12 mouse cellular contexts compared by ENCODE assay signal in genomic region chr4:119018573-119018972, GRCm38 (mm10). TPM values are rescaled to one million over a fixed set of nuclear protein-coding genes. Genes with fewer than 3 reads are reported as not detected.
DNase-seq lines count a peak whose midpoint lies in the region; ATAC-seq and TF ChIP-seq lines count a peak whose summit lies in the region.
"Had no signal": no experiment of that assay in that cellular context is flagged by ENCODE, and none has a peak within 500 bp of the region (broad histone marks: within the 10 kb centered on the region; RNA-seq: fewer than 3 reads in every experiment).

No protein-coding gene starts in this region.

- H3K9me3 ChIP-seq in forebrain, embryonic 10.5 days, result no peaks in the 10 kb centered on the region
- no peaks in the 10 kb centered on the region for H3K9me3 ChIP-seq in forebrain, embryonic 16.5 days (ENCODE audit: control insufficient read depth, low read length)
- H3K9me3 ChIP-seq in lung, embryonic 14.5 days (ENCODE audit: low read depth, low read length), result no peaks in the 10 kb centered on the region
- H3K9me3 ChIP-seq in limb, embryonic 12.5 days, result no peaks in the 10 kb centered on the region
- H3K9me3 ChIP-seq in stomach, embryonic 16.5 days (replicated peaks; ENCODE audit: control insufficient read depth, low read length), result no peaks in the 10 kb centered on the region
- no peaks in the 10 kb centered on the region for H3K9me3 ChIP-seq in hindbrain, embryonic 13.5 days

- TF ChIP-seq CTCF in lung, embryonic 14.5 days (IDR thresholded peaks at IDR 0.05; ENCODE audit: low read depth), result no peak

- H3K4me1 ChIP-seq in forebrain, embryonic 10.5 days, result peaks cover 58% of the 10 kb centered on the region
- H3K4me1 ChIP-seq in forebrain, embryonic 16.5 days (replicated peaks; ENCODE audit: control insufficient read depth, insufficient read depth, low read length), result peaks cover 15% of the 10 kb centered on the region
- H3K4me1 ChIP-seq in lung, embryonic 14.5 days (ENCODE audit: insufficient read depth), result peaks cover 26% of the 10 kb centered on the region
- peaks cover 22% of the 10 kb centered on the region for H3K4me1 ChIP-seq in limb, embryonic 12.5 days (replicated peaks)
- peaks cover 16% of the 10 kb centered on the region for H3K4me1 ChIP-seq in stomach, embryonic 16.5 days (ENCODE audit: control insufficient read depth, insufficient read depth, low read length)
- peaks cover 17% of the 10 kb centered on the region for H3K4me1 ChIP-seq in hindbrain, embryonic 13.5 days (replicated peaks)

- no peak for ATAC-seq in forebrain, embryonic 16.5 days
- no peak for ATAC-seq in lung, embryonic 14.5 days (ENCODE audit: insufficient read depth)
- no peak for ATAC-seq in limb, embryonic 12.5 days (ENCODE audit: insufficient number of reproducible peaks, insufficient read depth, low FRiP score, low TSS enrichment, low read depth)
- ATAC-seq in stomach, embryonic 16.5 days (ENCODE audit: insufficient read depth, low FRiP score), result 0 out of 2 replicates have a peak, but pooled peaks have one; percentile 18
- no peak for ATAC-seq in hindbrain, embryonic 13.5 days (ENCODE audit: low FRiP score)
- ATAC-seq: inflammation-experienced regulatory T-cells, adult 6 months had no signal

- H3K27ac ChIP-seq in forebrain, embryonic 10.5 days, result peak overlapping the region; percentile 80
- H3K27ac ChIP-seq in forebrain, embryonic 16.5 days (ENCODE audit: low read length), result no peak overlapping the region
- H3K27ac ChIP-seq in lung, embryonic 14.5 days (ENCODE audit: low read depth), result peak overlapping the region; percentile 67
- H3K27ac ChIP-seq in limb, embryonic 12.5 days, result peak overlapping the region; percentile 69; the same call in 1 of the 2 replicates
- H3K27ac ChIP-seq in stomach, embryonic 16.5 days (ENCODE audit: low read length), result peak overlapping the region; percentile 86
- H3K27ac ChIP-seq in hindbrain, embryonic 13.5 days, result no peak overlapping the region

- no peak for DNase-seq in forebrain, embryonic 10.5 days (ENCODE audit: extremely low spot score, low spot score)
- DNase-seq in lung, embryonic 14.5 days, result no peak
- DNase-seq in lung, postnatal 4 days, result no peak
- DNase-seq in left cerebral cortex, adult 18-20 months (ENCODE audit: low spot score in 2 of 2), result no peak
- DNase-seq: adrenal gland, postnatal 25 days had no signal

- H3K9ac ChIP-seq in forebrain, embryonic 16.5 days (replicated peaks; ENCODE audit: low read depth, low read length), result no peak overlapping the region
- H3K9ac ChIP-seq in lung, embryonic 14.5 days, result no peak overlapping the region; the same call in 1 of the 2 replicates
- no peak overlapping the region for H3K9ac ChIP-seq in limb, embryonic 12.5 days (replicated peaks)
- no peak overlapping the region for H3K9ac ChIP-seq in stomach, embryonic 16.5 days (ENCODE audit: low read length)
- H3K9ac ChIP-seq in hindbrain, embryonic 13.5 days, result no peak overlapping the region

- no peak overlapping the region for H3K4me2 ChIP-seq in forebrain, embryonic 16.5 days (ENCODE audit: low read length)
- H3K4me2 ChIP-seq in lung, embryonic 14.5 days, result no peak overlapping the region; the same call in 1 of the 2 replicates
- H3K4me2 ChIP-seq in limb, embryonic 12.5 days, result no peak overlapping the region
- H3K4me2 ChIP-seq in stomach, embryonic 16.5 days (ENCODE audit: low read depth, low read length), result 0 out of 2 replicates have a peak overlapping the region, but pooled peaks have one; percentile 38
- H3K4me2 ChIP-seq in hindbrain, embryonic 13.5 days, result no peak overlapping the region

- H3K36me3 ChIP-seq in forebrain, embryonic 10.5 days (replicated peaks), result no peaks in the 10 kb centered on the region
- H3K36me3 ChIP-seq in forebrain, embryonic 16.5 days (ENCODE audit: control insufficient read depth, insufficient read depth), result no peaks in the 10 kb centered on the region
- no peaks in the 10 kb centered on the region for H3K36me3 ChIP-seq in lung, embryonic 14.5 days (ENCODE audit: insufficient read depth)
- H3K36me3 ChIP-seq in limb, embryonic 12.5 days, result no peaks in the 10 kb centered on the region
- H3K36me3 ChIP-seq in stomach, embryonic 16.5 days (ENCODE audit: control insufficient read depth, insufficient read depth, low read length), result no peaks in the 10 kb centered on the region
- H3K36me3 ChIP-seq in hindbrain, embryonic 13.5 days, result no peaks in the 10 kb centered on the region

- no peak overlapping the region for H3K4me3 ChIP-seq in forebrain, embryonic 10.5 days
- H3K4me3 ChIP-seq in forebrain, embryonic 16.5 days (replicated peaks; ENCODE audit: low read length), result no peak overlapping the region
- no peak overlapping the region for H3K4me3 ChIP-seq in lung, embryonic 14.5 days (ENCODE audit: low read depth, low read length)
- no peak overlapping the region for H3K4me3 ChIP-seq in limb, embryonic 12.5 days (replicated peaks)
- no peak overlapping the region for H3K4me3 ChIP-seq in stomach, embryonic 16.5 days (replicated peaks; ENCODE audit: low read length)
- no peak overlapping the region for H3K4me3 ChIP-seq in hindbrain, embryonic 13.5 days

- WGBS in forebrain, embryonic 10.5 days, result 61% methylated on average over 6 of the region's 6 CpGs
- WGBS in forebrain, embryonic 16.5 days, result 69% methylated on average over 6 of the region's 6 CpGs
- WGBS in lung, embryonic 14.5 days, result 19% methylated on average over 6 of the region's 6 CpGs
- WGBS in limb, embryonic 12.5 days, result 63% methylated on average over 6 of the region's 6 CpGs
- WGBS in stomach, embryonic 16.5 days, result 39% methylated on average over 6 of the region's 6 CpGs
- WGBS in hindbrain, embryonic 13.5 days, result 68% methylated on average over 6 of the region's 6 CpGs

- H3K27me3 ChIP-seq in forebrain, embryonic 10.5 days (ENCODE audit: poor library complexity, severe bottlenecking), result peaks cover 4% of the 10 kb centered on the region; the same call in 1 of the 2 replicates
- H3K27me3 ChIP-seq in forebrain, embryonic 16.5 days (replicated peaks; ENCODE audit: control insufficient read depth, insufficient read depth, low read length), result no peaks in the 10 kb centered on the region
- H3K27me3 ChIP-seq in lung, embryonic 14.5 days (ENCODE audit: insufficient read depth, low read length), result no peaks in the 10 kb centered on the region
- no peaks in the 10 kb centered on the region for H3K27me3 ChIP-seq in limb, embryonic 12.5 days
- no peaks in the 10 kb centered on the region for H3K27me3 ChIP-seq in stomach, embryonic 16.5 days (ENCODE audit: control insufficient read depth, insufficient read depth, low read length)
- H3K27me3 ChIP-seq in hindbrain, embryonic 13.5 days, result no peaks in the 10 kb centered on the region

RNA-seq across cellular contexts. Expression of gene Lao1, which starts 57.2 kb away (rescaled TPM):
- polyA plus RNA-seq in forebrain, embryonic 10.5 days (2016; fragmentation: Nextera tagmentation; extraction: Ambion mirVana), result not detected in 2 replicates
- polyA plus RNA-seq in forebrain, embryonic 16.5 days (2015; fragmentation: Nextera tagmentation; extraction: Ambion mirVana), result 0.16 and 0.28 TPM in 2 replicates
- not detected in 2 replicates for polyA plus RNA-seq in lung, embryonic 14.5 days (2014; fragmentation: Nextera tagmentation; extraction: Ambion mirVana)
- polyA plus RNA-seq in limb, embryonic 12.5 days (2016; fragmentation: Nextera tagmentation; extraction: Ambion mirVana), result not detected in 2 replicates
- not detected in 2 replicates for polyA plus RNA-seq in stomach, embryonic 16.5 days (2015; fragmentation: Nextera tagmentation; extraction: Ambion mirVana)
- not detected in 2 replicates for polyA plus RNA-seq in hindbrain, embryonic 13.5 days (2015; fragmentation: Nextera tagmentation; extraction: Ambion mirVana)
- not detected for total RNA-seq in left cerebral cortex, adult 18-20 months (2021)
- total RNA-seq: adrenal gland, postnatal 25 days; liver, adult 2 months; monocyte, adult 5-6 weeks had no signal
- polyA plus RNA-seq: inflammation-experienced regulatory T-cells, adult 6 months; liver, adult 2 months had no signal

Comparison
In these comparisons a context has a peak if more than half of its experiments do, and no peak if none do; other contexts are left out.
1. H3K27ac ChIP-seq: peak in forebrain, embryonic 10.5 days (single experiment), lung, embryonic 14.5 days (single experiment), limb, embryonic 12.5 days (single experiment) and stomach, embryonic 16.5 days (single experiment); none in forebrain, embryonic 16.5 days (single experiment) and hindbrain, embryonic 13.5 days (single experiment).